Mouse (Mus musculus) testis, adult 2 months (tissue): ENCODE data around the gene Eefsec.

ENCODE experiments used
- CTCF ChIP-seq: fragments of 200-500 bp; IDR thresholded peaks from 2 replicates; pipeline ENCODE4 v1.5.1; 2012; ENCODE audit warnings: low read depth, mild to moderate bottlenecking, inconsistent platforms, low read length, moderate library complexity; ENCODE audit not compliant: control insufficient read depth, insufficient read depth, insufficient replicate concordance
- POLR2A ChIP-seq: fragments of 200-500 bp; IDR thresholded peaks from 2 replicates; pipeline ENCODE4 v1.6.1; 2012; ENCODE audit warnings: low read depth, mild to moderate bottlenecking, inconsistent platforms, low read length, moderate library complexity; ENCODE audit not compliant: control insufficient read depth

GRCm38 (mm10) chr6:88374247-88374646 lies 72.1 kb downstream of the Eefsec start:
- no peak for TF ChIP-seq CTCF
- TF ChIP-seq POLR2A = no peak
